Mouse (Mus musculus) ES-CJ7 (cell line): ENCODE measurements around the gene Tmem158.

ENCODE experiments used
- DNase-seq: peaks from one replicate; pipeline ENCODE4 v3.0.0; 2011; ENCODE audit warnings: low read depth, low spot score

The Tmem158 gene

DNA sequence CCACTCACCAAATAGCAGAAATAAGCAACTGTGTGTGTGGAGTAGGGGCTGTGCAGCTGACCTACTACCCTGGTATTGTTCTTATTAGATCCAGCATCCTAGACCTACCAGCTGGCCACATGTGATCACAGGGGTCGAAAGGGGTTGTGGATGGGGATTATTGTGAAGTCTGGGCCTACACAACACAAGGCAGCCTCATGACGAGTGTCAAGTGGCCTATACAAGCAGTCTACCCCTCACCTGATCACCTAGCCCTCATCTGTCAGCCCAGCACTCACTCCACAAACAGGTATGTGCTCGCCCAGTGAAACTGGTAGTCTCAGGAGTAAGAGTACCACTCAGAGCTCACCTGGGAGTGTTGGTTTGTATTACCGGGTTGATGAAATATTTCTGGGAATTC lies 15.4 kb downstream of the Tmem158 start:
- no peak for DNase-seq

DNA sequence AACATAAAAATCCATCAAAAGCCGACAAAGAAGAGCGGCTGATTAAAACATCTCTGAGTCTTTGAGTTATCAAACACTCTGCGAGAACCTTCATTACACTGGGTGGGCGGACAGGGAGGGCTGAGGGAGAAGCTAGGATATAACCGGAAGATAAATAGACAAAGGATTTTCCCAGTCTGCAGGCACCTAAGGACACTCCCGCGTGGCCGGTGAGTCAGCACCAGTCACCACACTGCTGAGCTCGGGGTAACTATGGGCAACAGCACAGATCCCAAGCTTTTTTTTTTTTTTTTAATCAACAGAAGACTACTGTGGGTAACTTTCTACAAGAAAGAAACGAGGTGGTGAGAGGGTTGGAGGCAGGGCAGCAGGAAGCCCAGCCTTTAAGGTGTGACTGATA lies 16.6 kb downstream of the Tmem158 start:
- no peak for DNase-seq

- DNase-seq, result no peak
Measured at GRCm38 (mm10) chr9:123241191-123241590, 19.4 kb downstream of the Tmem158 start.

DNA sequence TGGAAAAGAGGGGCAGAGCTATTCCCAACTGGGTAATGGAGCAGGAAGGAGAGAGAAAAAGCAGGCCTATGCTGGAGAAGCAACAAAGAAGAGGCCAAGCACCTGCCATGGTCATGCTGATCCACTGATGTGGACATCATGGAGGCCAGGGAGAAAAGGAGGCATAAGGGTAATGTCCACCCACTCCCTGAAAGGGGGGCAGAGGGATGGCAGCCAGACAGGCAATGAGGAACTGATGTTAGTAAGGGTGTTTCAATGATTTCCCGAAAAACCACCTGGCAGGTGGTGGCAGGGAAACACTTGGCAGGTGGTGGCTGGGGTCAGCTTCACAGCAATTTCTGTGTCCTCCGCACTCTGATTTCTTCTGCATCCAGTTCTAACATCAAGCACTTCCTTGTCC lies 19.8 kb downstream of the Tmem158 start:
- DNase-seq, result no peak

GRCm38 (mm10) chr9:123240271-123240670 lies 20.3 kb downstream of the Tmem158 start:
- DNase-seq, result no peak

DNA sequence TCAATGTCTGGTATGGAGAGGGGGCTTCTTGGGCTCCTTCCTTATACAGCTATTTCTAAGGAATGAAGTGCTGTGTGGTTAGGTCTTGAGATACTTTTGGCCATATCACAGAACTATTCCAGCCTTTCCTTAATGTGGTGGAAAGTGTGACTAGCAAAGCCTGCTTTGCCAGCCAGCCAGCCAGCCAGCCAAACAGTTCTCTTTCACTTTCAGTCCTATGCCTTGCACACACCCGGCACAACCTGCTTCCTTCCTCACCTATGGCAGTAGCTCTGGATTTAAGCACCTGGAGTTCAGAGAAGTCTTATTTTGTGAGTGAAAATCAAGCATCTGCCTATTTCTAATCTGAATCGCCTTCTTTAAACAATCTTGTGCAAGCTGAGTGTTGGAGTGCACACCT lies 20.9 kb downstream of the Tmem158 start:
- no peak for DNase-seq

- DNase-seq, result no peak
Measured at GRCm38 (mm10) chr9:123238256-123239045, 22.1 kb downstream of the Tmem158 start.

DNA sequence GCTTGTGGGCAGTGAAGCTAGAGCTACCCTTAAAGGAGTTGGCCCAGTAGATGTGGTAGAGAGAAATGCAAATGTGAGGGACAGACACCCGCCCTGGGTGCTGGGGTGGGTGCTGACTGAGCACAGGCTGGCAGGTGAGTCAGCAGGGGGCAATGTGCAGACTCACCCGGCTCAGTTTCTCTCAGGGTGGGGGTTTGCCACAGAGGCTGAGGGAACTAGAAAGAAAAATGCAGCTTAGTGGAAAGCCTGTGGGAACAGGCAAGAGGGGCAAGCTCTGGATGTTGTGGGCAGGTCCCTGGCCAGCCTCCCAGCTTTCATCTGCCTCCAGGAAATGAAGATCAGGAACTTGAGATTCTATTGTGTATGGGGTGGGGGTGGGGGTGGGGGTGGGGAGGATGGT lies 22.8 kb downstream of the Tmem158 start:
- no peak for DNase-seq

GRCm38 (mm10) chr9:123235621-123236020 lies 24.9 kb downstream of the Tmem158 start:
- DNase-seq, result no peak

GRCm38 (mm10) chr9:123229826-123230225 lies 30.7 kb downstream of the Tmem158 start:
- no peak for DNase-seq

DNA sequence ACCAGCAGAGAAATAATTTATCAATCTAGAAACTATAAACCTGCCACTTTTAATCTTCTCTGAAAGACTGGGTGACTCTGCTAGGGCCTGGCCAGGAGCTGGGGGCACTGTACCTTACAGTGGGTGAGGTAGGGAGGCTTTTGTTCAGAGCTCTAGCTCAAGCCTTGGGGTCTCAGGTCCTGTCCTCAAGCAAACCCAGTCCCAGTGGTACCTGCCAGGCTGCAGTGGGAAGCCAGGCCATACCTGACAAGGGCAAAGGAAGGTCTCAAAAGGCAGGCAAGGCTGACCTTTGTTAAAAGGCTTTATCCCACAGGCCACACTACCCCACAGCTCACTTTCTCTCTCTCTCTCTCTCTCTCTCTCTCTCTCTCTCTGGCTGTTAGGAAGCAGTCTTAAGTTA lies 31.9 kb downstream of the Tmem158 start:
- no peak for DNase-seq

GRCm38 (mm10) chr9:123227106-123227750 lies 33.3 kb downstream of the Tmem158 start:
- no peak for DNase-seq

- no peak for DNase-seq
Measured at GRCm38 (mm10) chr9:123224863-123225431, 35.6 kb downstream of the Tmem158 start.

DNA sequence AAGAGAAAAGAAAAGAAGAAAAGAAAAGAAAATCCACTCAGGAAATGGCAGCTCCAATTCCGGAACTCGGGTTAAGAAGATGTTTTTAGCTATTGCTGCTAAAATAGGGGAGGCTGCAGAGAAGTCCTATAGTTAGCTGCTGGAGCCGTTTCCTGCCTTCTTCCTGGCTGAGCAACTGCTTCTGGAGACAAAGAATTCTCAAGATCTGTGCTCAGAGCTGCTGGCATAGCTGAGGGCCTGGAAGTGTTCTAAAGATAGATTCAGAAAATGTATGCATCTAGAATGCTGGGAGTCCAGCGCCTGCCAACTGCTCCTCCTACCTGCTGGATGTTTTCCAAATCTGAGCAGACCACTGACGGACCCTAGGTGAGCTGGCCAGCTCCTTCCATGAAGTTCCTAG lies 40.7 kb downstream of the Tmem158 start:
- no peak for DNase-seq

DNA sequence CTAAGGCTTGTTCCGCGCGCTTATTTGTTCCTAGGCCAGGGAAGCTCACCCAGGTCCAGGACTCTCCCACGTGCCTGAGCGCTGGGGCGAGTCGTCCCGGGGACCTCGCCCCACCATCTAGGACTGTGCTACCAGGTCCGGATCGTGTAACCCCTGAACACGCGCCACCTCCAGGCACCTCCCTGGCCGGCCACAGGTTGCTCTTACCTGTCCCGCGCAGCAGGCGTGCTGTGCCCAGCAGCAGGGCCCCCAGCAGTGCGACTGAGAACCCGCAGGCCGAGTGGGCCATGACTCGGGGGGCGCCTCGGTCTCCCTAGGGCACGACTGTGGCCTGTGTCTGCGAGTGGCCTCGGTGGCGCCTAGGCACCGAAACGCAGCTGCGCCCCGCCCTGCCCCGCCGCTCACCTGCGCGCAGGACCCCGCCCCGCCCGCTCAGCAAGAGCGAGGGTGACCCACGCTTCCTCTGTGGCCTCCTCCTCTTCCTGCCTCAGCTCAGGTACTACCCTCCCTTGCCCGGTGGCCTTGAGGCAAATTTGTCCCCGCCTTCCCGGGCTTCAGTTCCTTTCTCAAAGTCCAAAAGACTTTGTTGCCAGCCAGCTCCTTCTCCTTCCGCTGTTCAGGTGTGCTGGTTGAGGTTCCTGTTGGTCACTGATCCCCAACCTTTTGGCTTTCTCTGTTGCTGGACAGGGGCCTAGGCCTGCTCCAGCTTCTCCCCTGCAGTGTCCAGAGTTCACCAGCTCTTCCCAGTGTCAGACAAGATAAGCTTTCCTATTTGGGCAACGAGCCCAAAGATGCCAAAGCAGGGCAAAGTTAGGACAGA lies 44.7 kb downstream of the Tmem158 start, which contains the start of gene Cdcp1:
Gene Cdcp1, minus strand, starts transcription at position 418 of the 820 bp plus-strand sequence.
- peak; percentile 14 for DNase-seq

GRCm38 (mm10) chr9:123213371-123213770 lies 47.2 kb downstream of the Tmem158 start:
- no peak for DNase-seq
